Mouse (Mus musculus) granulocyte monocyte progenitor cell, adult 5-6 weeks (primary cell): ENCODE measurements around the gene Kcnk3. TPM values are rescaled to one million over a fixed set of nuclear protein-coding genes. Genes with fewer than 3 reads are reported as not detected.

Experiments used
- ATAC-seq: replicated peaks from 2 replicates; pipeline ENCODE4 v1.8.0; 2016; ENCODE audit warnings: mild to moderate bottlenecking, moderate TSS enrichment, inconsistent platforms; ENCODE audit not compliant: poor library complexity, severe bottlenecking
- total RNA-seq, 2 experiments: library from RNA; stranded (forward) in 1 of 2; stranded (reverse) in 1 of 2; fragments of 200-712, 200-1000 nt in 1 of 2; fragments of >200 nt in 1 of 2; fragmentation: Nextera tagmentation in 1 of 2; gene quantifications; 2 replicates each; pipeline ENCODE4 v1.2.3; 2014 to 2017

Gene Kcnk3
- total RNA-seq, 2 experiments from 2014 or later = not detected

DNA sequence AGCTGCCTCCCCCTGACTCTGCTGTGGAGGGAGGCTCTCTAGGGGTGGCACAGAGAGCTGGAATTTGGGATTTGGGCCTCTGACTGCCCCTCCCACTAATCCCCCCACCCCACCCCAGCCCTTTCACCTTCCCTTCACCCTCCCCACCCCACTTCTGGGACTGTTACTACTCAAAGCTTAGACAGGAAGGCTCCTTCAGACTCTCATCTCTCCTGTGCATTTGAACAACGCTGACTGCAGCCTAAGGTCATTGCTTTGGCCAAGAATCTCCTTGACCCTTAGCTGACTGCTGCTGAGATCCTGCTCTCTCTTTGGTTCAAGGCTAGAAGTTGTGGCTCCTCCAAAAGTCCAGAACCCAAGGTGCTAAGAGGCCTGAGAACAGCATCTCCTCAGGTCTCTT, 23.1 kb downstream of the Kcnk3 start:
- no peak for ATAC-seq

- ATAC-seq = no peak
Measured at GRCm38 (mm10) chr5:30611689-30612088, 23.7 kb downstream of the Kcnk3 start.

DNA sequence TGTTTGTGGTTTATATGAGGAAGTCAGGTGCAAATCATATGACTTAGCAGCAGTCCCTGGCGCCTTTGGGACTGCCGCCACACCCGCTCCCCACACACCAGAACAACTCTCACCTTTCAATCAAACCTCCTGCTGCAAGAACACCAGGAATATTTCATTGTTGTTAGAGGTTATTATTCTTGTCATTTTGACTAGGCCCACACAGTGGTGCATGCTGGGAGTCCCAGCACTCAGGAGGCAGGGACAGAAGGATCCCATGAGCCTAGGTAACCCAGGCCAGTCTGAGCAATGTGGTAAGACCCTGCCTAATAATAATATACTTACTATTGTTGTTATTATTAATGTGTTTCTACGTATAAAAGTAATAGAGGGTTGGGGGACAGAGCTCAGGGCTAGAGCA, 24.6 kb downstream of the Kcnk3 start:
- ATAC-seq = no peak

GRCm38 (mm10) chr5:30613242-30613641, 25.3 kb downstream of the Kcnk3 start:
- no peak for ATAC-seq

DNA sequence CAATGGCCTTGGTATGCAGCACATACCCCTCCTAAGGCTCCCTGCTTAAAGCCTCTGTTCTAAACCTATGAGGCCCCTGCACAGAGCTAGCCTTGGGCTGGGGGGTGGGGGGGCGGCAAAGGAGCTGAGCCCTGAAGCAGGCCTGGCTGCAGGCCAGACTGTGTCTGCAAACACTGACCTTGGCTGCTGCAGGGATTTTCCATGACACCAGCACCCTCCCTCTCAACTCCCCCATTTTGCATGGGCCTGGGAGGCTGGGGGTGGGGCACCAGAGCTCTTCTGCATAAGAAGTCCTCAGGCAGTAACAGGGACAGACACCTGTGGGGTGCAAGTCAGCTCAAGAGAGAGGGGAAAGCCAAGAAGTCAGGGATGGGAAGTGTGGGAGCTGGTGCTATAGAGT, 26.3 kb downstream of the Kcnk3 start:
- ATAC-seq = no peak

DNA sequence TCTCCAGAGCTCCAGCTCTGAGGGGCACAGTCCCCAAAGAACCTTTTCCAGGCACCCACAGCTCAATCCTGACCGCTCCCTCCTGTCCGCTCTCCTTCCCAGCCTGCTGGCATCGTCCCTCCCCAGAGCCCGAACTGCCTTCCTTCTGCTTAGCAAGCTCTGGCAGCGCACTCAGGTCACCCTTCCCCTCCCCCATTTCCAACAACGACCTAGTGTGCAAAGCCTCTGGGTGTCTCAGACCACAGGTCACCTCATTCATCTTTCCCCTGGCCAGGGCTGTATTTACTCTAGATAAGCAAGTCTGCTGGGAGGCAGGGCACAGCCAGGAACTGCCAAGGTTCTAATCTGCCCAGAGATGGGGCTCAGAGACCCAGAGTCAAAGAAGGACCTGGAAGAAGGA, 27.4 kb downstream of the Kcnk3 start:
- no peak for ATAC-seq

DNA sequence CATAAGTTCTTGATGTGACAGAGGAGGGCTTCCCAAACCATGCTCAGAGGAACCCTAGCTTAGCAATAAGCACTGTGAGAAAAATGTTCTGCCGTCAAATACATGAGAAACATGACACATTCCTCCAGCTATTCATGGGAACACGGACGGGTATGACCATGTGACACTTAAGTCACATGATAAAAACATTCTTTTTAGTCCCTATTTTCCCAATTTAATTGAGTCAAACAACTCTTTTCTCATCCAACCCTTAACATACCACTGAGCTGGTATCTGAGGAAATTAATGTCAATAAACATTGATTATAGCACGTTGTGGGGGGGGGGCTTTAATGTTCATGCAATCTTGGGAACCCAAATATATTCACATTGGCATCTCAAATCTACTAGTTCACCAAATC, 27.8 kb downstream of the Kcnk3 start:
- no peak for ATAC-seq

DNA sequence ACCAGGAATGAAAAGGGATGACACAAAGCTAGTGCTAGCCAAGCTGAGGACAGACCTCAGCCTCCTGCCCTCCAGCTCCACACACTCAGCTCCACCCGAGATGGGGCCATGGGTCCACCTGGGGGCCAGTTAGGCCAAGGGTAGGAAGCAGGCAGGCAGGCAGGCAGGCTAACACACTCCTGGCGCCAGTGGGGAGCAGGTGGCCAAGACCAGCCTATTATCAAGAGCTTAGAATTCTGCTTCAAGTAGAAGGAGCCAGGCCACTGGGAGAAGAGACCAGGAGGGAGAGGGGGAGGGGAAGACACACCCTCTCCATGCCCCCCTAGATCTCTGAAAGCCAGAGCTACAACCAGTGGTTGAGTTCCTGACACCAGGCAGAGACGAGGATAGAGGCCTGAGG, 28.7 kb downstream of the Kcnk3 start:
- ATAC-seq = no peak

DNA sequence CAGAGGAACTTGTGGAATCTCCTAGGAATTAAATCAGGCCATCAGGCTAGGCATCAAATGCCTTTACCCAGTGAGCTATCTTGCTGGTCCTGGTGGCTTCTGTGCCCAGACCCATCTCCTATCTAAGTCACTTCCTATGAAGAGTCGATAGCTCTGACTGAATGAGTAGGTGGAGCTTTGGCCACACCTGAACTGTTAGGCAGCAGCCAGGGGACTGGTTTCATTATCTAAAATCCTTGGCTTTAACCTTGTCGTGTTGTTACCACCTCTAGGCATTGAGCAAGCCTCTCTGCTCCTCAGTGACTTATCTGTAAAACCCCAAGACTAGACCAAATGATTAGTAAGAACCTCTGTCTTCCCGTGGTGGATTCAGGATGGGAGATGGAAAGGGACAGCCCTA, 29.4 kb downstream of the Kcnk3 start:
- no peak for ATAC-seq

DNA sequence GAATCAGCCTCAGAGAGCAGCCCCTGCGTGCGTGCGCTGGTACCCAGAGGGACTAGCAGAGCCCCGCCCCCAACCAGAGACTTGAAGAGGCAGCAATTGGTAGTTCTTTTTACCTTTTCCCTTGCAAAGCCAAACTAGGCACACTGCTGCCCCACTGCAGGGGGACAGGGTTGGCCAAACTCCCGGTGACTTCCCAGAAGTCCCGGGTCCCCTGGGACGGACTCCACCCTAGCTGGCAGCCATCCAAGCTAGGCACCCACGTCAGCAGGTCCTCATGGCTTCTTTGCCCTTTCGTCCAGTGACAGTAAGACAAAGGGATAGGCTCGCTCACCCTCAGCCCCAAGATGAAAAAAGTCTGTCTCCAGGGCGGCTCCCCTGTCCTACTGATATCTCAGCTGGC, 29.9 kb downstream of the Kcnk3 start:
- no peak for ATAC-seq

DNA sequence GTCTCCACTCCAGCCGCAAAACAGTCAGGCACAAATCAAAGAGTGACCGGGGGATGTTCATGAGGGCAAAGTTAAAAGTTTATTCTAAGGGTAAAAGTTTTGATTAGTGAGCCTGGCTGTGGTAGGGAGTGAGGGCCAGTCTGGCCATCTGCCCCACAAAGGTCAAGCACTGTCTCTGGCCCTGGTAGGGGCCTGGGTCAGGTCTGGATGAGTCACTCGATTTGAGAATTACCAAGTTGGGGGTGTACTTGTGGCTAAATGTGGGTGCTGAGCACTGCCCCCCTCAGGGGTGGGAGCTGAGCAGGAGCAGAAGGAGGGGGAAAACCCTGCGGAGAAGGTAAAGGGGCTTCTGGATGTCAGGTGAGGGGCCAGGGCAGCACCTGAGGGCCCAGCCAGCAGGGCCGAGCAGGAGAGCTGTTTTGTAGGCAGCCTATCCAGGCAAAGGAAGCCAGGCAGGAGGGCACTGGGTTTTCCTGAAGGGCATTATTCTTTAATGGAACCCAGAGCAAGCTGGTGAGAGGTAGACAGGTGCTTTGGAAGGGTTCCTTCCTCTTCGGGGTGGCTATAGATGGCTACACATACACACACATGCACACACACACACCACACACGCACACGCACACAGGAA, 30.5 kb downstream of the Kcnk3 start:
- ATAC-seq = no peak

GRCm38 (mm10) chr5:30619211-30619610, 31.2 kb downstream of the Kcnk3 start:
- ATAC-seq = no peak

DNA sequence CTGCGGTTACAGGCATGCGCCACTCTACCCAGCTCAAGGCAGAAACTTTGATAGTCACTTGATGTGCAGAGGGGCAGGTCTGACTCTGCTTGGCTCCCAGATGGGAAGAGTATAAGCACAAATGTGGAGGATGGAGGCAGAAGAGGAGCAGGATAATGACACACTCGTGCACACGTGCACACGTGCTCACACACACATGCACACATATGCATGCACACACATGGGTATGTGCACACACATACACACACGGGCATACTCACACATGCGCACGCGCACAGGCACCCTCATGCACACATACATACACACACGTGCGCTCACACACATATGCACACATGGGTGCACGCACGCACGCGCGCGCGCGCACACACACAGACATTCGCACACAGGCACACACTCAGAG, 32.6 kb downstream of the Kcnk3 start:
- no peak for ATAC-seq

DNA sequence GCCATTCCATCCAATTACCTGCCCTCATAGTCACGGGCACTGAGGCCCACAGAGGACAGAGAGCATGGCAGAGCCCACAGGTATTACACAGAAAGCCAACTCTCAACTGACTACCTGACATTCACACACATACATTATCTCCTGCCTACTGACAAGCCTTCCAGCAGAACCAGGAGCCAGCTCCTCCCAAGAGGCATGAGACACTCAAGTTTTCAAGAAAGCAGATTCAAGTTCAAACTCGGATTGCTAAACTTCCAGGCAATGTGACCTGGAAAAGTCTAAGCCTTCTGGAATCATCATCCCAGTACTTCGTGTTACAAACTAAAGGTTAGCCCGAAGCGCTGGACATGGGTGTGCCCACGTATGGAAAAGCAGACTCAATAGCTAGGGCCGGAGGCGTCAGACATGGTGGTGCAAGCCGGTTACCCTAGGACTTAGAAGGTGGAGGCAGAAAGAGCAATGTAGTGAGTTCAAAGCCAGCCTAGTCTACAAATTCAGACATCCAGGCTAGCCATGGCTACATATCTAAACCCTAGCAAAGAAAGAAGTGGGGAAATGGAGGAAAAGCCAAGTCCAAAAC, 33.3 kb downstream of the Kcnk3 start:
- ATAC-seq = no peak

DNA sequence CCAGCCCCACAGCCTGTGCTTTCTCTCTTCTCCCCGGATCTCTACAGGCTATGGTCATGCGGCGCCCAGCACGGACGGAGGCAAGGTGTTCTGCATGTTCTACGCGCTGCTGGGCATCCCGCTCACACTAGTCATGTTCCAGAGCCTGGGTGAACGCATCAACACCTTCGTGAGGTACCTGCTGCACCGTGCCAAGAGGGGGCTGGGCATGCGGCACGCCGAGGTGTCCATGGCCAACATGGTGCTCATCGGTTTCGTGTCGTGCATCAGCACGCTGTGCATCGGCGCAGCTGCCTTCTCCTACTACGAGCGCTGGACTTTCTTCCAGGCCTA, 33.8 kb downstream of the Kcnk3 start:
- 0 out of 2 replicates have a peak, but pooled peaks have one; percentile 3 for ATAC-seq

DNA sequence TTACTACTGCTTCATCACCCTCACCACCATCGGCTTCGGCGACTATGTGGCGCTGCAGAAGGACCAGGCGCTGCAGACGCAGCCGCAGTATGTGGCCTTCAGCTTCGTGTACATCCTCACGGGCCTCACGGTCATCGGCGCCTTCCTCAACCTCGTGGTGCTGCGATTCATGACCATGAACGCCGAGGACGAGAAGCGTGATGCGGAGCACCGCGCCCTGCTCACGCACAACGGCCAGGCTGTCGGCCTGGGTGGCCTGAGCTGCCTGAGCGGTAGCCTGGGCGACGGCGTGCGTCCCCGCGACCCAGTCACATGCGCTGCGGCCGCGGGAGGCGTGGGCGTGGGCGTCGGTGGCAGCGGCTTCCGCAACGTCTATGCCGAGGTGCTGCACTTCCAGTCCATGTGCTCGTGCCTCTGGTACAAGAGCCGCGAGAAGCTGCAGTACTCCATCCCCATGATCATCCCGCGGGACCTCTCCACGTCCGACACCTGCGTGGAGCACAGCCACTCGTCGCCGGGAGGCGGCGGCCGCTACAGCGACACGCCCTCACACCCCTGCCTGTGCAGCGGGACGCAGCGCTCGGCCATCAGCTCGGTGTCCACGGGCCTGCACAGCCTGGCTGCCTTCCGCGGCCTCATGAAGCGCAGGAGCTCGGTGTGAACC, 34.3 kb downstream of the Kcnk3 start:
- peak; percentile 62 for ATAC-seq

DNA sequence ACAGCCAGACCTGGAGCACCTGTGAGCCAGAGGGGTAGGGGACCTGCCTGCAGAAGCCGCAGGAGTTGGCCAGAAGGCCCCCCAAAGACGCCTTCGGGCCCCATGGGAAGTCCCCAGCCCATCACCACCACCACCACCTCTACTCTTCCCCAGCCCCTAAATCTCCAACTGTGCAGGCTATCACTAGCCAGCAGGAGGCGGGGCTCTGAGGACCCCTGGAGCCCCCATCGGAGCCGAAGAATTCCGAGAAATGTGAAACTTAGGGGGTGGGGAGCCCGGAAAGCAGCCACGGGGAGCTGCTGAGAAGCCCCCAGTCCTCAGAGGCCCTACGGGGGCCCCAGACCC, 34.8 kb downstream of the Kcnk3 start:
- ATAC-seq = no peak

DNA sequence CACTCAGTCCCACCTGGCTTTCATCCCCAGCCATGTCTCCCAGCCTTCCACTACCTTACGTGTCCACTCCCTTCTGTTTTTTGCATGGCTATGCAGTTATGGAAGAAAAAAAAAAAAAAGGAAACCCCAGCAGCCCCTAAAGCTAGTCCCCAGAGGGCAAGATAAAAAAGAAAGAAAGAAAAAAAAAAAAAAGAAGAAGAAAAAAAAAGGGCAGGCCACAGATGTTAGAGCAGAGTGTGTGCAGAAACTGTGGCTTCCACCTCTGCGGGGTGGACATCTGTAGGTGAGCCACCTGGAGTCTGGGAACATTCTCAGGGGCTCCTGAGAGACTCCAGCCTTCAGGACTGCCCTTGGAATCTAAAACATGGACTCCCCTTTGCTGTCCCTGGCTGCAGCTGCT, 35.4 kb downstream of the Kcnk3 start:
- no peak for ATAC-seq

DNA sequence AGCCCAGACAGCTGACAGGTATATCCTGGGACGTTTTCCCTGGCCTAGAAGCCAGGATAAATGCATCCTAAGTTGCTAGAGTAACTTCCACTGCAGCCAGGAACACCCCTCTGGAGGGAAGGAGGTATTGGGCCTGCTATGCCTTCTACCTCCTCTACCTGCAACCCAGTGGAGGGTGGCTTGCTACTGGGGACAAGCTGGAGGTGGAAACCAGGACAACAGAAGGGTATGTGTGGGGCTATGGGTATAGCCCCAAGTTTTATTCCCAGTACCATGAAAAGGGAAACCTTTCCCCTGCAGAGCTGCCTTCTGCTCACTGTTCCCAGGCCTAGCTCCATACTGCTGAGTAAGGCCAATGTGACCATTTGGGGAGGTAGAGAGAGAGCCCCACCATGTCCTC, 36.3 kb downstream of the Kcnk3 start:
- ATAC-seq = no peak

- peak; percentile 63 for ATAC-seq
Measured at GRCm38 (mm10) chr5:30624908-30625307, 36.9 kb downstream of the Kcnk3 start.

DNA sequence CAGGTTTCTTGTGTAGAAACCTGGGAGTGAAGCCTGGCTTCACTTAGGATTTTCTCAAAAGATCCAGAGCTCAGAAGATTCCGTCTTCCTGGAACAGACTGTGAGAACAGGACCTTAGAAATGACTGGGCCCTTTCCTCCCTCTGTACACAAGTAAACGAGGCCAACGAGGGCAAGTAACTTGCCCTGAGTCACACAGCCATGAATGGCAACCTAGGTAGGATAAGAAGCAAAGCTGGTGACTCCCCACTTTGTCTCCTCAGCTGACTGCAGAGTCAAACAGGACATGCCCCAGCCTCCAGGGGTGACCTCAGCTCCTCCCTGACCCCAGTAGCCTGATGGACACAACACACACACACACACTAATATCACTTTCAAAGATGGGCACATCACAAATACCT, 37.4 kb downstream of the Kcnk3 start:
- no peak for ATAC-seq

DNA sequence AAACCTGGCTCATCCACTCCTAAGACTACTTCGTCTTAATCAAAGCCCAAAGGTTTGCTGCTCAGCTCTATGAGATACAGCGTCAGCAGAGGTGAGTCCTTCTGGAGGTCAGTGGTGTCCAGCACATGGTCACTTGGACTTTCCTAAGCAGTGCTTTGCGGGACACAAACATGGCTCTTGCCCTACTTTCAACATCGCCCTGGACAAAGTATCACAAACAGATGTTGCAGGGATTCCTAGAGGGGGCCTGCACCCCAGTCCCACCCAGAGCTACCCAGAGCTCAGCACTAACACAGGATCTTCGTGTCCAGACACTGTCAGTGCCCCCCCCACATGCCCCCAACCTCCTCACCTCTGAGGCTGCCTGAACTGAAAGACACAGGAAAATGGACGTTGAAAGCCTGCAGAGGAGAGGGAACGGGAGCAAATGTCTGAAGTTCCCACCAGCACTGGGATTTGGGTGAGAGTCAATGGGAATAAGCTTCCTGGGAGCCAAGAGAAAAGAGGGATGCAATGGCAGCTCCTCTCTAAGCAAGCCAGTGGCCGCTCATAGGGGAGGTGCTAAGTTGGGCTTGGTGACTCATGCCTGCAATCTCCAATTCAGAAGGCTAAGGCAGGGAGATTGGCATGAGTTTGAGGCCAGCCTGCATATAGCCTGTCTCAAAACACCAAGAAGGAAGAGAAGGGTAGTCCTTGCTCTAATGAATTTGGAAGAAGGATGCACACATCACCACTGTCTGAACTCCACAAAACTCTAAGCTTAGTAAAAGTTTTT, 38.5 kb downstream of the Kcnk3 start:
- ATAC-seq = no peak
